Mouse (Mus musculus): Measurements from ENCODE around the gene Rxra.

DNA sequence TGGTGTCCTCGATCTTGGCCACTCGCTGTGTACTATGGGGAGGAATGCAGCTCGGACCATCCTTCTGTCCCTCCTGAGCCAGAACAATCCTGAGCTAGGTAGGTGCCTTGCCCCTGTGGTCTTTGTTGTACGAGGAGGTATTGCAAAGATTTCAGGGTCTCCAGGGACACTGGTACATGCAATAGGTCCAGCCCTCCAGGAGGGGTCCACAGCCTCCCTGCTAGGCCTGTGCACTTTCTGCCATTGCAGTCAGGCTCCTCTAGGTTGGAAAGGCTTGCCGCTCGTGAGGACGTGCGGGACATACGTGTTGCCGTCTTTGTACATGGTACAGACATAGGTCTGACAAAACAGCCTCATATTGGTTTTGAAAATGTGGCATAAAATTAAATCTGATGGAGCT, 98.8 kb downstream of the Rxra start:
- TF ChIP-seq POLR2A (IDR thresholded peaks at IDR 0.05; ENCODE audit: borderline replicate concordance, control insufficient read depth, low read depth, low read length), result no peak
- no peak for TF ChIP-seq CTCF (IDR thresholded peaks at IDR 0.05; ENCODE audit: control insufficient read depth, insufficient read depth, low read length)

All from bone marrow, adult 2 months (tissue).